Mouse (Mus musculus) 3T3-L1 (cell line): ENCODE data around the gene Actc1.
A peak's percentile ranks its signal among the peaks of the same experiment; 100 is the strongest.

Experiments used
- DNase-seq: peaks from one replicate; pipeline ENCODE4 v3.0.0-alpha.2; 2015; ENCODE audit warnings: low read depth, low spot score

The Actc1 gene

GRCm38 (mm10) chr2:114052696-114053598, at the start of gene Actc1:
Gene Actc1 (minus strand): TSS chr2:114053548.
- no peak for DNase-seq

GRCm38 (mm10) chr2:114102471-114102870, 49.1 kb upstream of the Actc1 start:
- no peak for DNase-seq

DNA sequence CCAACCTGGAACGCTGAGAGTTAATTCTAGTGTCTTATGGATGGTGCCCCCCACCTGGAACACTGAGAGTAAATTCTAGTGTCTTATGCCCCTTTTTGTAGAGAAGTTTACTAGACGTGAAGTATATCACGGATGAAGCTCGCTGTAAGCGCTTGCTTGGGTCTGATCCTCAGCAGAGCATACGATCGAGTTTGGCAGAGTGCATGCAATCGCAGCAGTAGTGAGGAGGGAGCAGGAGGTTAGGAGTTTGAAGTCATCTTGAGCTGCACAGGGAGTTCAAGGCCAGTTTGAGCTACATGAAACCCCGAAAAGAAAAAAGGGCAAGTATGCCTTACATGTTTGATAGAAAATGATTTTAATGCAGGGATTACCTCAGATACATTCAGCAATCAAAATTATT, 47.5 kb upstream of the Actc1 start:
- no peak for DNase-seq

DNA sequence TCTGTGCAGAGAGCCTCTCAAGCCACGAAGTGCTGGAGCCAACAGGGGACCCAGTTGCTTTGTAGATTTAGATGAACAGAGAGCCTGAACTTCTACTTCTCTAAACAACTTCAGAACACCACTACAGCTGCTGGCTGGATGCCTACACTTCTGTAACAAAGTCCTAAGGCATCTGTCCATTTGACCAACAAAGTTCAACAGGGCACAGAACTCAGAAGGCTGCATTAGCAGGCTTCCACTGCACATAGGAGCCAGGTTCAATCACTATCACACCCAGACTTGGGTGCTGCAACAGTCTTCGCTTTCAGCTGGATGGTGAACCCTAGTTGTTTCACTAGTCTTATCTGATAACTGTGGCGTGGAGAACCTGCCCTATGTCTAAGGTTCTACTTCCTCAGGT, 46.5 kb upstream of the Actc1 start:
- DNase-seq: no peak

- DNase-seq: no peak
These were observed 45.8 kb upstream of the Actc1 start for GRCm38 (mm10) chr2:114099109-114099508.

DNA sequence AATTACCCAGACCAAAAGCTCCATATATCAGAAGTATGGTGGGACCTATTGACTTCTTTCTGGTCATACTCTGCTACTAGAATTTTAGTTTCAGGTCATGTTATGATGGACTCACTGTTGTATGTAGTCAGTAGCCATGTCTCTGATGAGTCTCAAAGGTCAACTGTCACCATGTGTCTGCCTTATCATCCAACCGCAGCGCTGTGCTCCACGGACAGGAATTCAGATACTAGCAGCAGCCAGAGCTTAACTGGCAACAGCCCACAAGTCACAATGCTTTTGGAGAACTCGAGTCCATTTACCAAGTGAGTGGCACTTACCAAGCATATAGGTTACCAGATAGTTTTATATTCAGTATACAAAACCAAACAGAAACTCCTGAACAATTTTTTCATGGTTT, 44.3 kb upstream of the Actc1 start:
- DNase-seq: no peak

DNA sequence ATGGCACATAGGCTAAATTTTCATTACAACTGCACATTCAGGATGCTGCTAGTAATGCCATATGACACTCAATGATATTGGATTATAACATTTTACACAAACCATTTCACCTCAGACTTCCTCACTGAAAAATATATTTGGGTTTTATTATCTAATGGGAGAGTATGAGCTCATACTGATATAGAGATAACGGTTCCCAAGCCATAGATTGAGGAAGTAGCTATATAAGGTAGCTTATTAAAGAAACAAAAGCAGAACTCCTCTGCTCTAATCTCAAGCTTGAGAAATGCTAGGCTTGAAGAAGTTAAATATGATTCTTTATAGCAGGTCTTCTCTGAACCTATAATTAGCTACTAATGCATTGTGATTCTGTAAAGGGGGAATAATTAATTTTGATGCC, 43.2 kb upstream of the Actc1 start:
- no peak for DNase-seq

- DNase-seq: no peak
These were observed 42.0 kb upstream of the Actc1 start for GRCm38 (mm10) chr2:114095348-114095747.

DNA sequence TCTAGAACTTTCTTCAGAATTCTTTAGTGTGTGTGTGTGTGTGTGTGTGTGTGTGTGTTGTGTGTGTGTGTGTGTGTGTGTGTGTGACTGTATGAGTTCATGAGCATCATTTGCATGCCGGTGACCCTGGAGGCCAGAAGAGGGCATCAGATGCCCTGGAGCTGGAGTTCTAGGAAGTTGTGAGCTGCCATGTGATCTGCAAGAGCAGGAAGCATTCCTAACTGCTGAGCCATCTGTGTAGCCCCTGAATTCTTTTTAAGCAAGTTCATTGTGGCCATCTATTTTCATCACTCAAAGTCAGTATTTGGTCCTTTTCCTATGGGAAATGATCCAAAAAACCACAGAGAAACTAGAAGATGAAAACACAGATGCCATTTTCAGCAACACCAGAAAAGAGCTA, 41.3 kb upstream of the Actc1 start:
- peak; percentile 85 for DNase-seq

- no peak for DNase-seq
These were observed 40.2 kb upstream of the Actc1 start for GRCm38 (mm10) chr2:114093577-114093976.

GRCm38 (mm10) chr2:114089862-114090261, 36.5 kb upstream of the Actc1 start:
- DNase-seq: peak; percentile 6

- peak; percentile 90 for DNase-seq
These were observed 33.9 kb upstream of the Actc1 start for GRCm38 (mm10) chr2:114087271-114087670.

- DNase-seq: no peak
These were observed 18.5 kb upstream of the Actc1 start for GRCm38 (mm10) chr2:114071876-114072275.

DNA sequence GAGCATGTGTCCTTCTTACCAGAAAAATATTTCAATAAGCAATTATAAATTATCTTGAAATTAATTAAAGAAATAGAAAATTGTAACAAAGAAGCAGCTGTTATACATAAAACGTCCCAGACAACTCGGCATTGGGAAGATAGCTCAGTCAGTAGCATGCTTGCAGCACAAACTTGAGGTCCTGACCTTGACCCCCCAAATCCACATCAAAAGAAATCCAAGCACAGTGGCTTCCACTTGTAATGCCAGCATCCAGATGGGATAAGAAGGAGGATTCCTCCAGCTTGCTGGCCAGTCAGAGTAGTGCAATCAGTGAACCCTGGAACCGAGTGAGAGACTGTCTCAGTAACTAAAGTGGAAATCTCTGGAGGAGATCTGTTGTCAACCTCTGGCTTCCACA, 12.9 kb upstream of the Actc1 start:
- DNase-seq: no peak

- DNase-seq: no peak
These were observed 10.7 kb upstream of the Actc1 start for GRCm38 (mm10) chr2:114064004-114064403.

DNA sequence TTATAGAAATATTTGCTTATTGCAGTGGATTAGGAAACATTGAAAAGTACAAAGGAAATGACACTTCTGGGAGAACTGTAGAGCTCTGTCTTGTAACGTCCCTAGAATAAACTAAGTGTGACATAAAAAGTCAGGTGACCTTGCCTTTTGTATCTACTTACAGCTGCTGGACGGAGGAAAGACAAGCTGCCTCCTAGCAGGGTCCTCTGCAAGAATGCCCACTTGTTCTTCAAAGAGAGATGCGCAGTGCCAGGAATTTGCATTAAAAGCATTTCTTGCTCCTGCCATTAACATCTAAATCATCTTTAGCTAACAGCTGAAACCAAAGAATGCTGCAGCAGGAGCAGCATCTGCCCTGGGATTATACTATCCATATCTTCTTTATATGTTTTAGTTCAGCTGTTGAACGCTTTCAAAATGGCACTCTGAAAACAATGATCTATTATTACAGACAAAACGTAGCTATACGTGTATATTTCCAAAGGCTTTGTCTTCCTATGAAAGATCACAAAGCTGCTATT, 6.8 kb upstream of the Actc1 start:
- DNase-seq: no peak

DNA sequence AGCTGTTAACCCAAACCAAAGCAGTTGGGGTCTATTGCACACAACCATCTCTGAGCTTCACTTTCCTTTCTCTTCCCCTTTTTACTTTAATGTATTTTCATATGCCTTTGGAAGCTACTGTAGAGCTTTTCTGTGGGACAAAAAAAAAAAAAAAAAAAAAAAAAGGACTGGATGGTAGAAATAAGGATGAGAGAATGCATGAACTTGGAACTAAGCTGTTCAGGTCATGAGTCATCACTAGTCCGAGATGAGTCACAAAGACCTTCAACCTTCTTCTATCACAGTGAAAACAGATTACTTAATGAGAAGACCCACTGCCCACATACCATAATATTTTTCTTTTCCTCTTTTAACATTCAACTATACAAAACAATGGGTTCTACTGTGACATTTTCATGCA, 6.3 kb upstream of the Actc1 start:
- no peak for DNase-seq

- DNase-seq: no peak
These were observed 5.0 kb upstream of the Actc1 start for GRCm38 (mm10) chr2:114058226-114058796.

GRCm38 (mm10) chr2:114057303-114057853, 4.0 kb upstream of the Actc1 start:
- no peak for DNase-seq

DNA sequence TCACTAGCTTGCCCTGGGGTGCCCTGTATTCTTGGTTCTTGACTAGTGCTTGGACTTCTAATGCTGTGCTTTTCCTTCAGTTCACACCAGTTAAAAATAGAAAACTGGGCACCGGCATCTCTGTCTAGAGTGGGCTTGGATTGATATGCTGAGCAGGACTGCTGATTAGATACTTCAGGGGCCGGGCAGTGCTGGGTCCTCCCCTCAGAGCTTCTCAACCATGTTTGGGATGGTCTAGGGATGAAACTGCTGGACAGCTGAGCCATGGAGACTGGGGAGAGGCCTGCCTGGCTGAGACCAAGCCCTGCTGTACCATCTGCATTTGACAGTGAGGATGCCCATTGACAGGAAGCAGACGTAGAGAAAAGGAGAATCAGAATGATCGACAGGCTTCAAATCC, 781 bp upstream of the Actc1 start:
- DNase-seq: no peak

DNA sequence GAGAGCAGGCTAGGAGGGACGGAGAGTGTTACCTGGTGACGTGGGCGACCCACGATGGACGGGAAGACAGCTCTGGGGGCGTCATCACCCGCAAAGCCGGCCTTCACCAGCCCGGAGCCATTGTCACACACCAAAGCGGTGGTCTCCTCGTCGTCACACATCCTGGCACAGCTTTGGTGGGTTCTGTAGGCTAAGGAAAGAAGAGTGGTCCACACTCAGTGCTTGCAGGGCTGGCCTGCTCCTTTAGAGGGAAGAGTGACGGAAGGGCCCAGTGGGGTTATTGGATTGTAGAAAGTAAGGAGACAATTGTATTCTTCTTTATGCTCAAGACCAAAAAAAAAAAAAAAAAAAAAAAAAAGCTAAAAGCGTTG, 1.5 kb downstream of the Actc1 start:
- no peak for DNase-seq

DNA sequence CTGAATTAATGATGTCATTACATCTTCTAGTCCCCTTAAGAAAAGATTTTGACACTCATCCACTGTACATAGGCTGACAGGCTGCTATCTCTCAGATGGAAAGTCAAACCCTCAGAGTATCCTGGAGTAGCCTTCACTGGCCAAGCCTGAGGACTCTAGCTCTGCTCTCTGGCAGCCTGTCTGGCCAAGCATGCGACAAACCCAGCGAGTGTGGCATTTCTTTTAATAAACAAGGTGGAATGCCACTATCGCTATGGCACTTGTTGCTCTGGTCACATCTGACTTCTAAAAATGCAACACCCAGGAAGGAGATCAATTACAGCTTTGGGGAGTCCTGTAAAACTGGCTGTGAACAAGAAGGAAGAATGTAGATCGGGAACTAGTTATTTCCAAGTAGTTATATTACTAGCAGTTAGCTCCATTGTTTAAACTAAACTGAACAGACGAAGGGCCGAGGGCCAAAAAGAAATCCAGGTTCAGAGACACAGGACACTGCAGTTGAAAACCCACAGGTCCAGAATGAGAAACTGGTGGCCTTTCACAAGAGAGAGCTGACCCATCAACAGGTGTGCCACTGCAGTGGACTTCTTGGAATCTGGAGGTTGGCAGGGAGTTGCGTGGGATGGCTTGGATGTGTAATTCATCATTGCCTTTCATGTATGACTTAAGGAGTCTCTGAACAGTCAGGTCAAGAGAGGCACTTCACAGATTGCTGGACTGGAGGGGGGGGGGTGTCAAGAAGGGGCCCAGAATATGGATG, 2.1 kb downstream of the Actc1 start:
- DNase-seq: no peak
